Mouse (Mus musculus): ENCODE measurements at regions not wholly inside any gene's neighbourhood (a gene's known extent, or its start where the extent isn't known, plus 50 kb on each side); places are given as distances from the start of the nearest gene placed in this dataset.
A peak's percentile ranks its signal among the peaks of the same experiment; 100 is the strongest.
"Not testable (repeated sequence)": the region's sequence is repeated elsewhere in the genome, so short reads cannot be mapped to it uniquely, and the experiment has no call there.

GRCm38 (mm10) chr1:18058211-18058971 is 87.3 kb downstream of the Crisp4 start:
- DNase-seq (ENCODE audit: low spot score) = peak; percentile 21

GRCm38 (mm10) chr1:18057646-18058210 is 88.0 kb downstream of the Crisp4 start:
- DNase-seq (ENCODE audit: low spot score) = no peak

- DNase-seq (ENCODE audit: low spot score) = not testable (repeated sequence)
These were observed 88.7 kb downstream of the Crisp4 start for GRCm38 (mm10) chr1:18057003-18057402.

GRCm38 (mm10) chr1:18030226-18030625 is 115.5 kb downstream of the Crisp4 start:
- DNase-seq (ENCODE audit: low spot score) = no peak

GRCm38 (mm10) chr1:18012941-18013340 is 132.8 kb downstream of the Crisp4 start:
- DNase-seq (ENCODE audit: low spot score) = not testable (repeated sequence)

GRCm38 (mm10) chr1:17980604-17981003 is 165.1 kb downstream of the Crisp4 start:
- DNase-seq (ENCODE audit: low spot score) = peak; percentile 10

- no peak for DNase-seq (ENCODE audit: low spot score)
These were observed 167.6 kb downstream of the Crisp4 start for GRCm38 (mm10) chr1:17978086-17978485.

- not testable (repeated sequence) for DNase-seq (ENCODE audit: low spot score)
These were observed 188.8 kb downstream of the Crisp4 start for GRCm38 (mm10) chr1:17956881-17957280.

GRCm38 (mm10) chr1:17932108-17932810 is 213.4 kb downstream of the Crisp4 start:
- not testable (repeated sequence) for DNase-seq (ENCODE audit: low spot score)
